Mouse (Mus musculus) brain, embryonic 14.5 days (tissue): ENCODE measurements around the gene Galnt5.

Experiments
- CTCF ChIP-seq: fragments of 200-500 bp; IDR thresholded peaks from 2 replicates; pipeline ENCODE4 v1.5.1; 2012; ENCODE audit warnings: inconsistent platforms, mild to moderate bottlenecking, moderate library complexity, borderline replicate concordance; ENCODE audit not compliant: insufficient read depth, insufficient read length; ENCODE audit errors: extremely low read depth
- POLR2A ChIP-seq: fragments of 200-500 bp; IDR thresholded peaks from 2 replicates; pipeline ENCODE4 v1.6.1; 2012; ENCODE audit warnings: mild to moderate bottlenecking, inconsistent platforms, borderline replicate concordance; ENCODE audit not compliant: poor library complexity, insufficient read depth, insufficient read length, severe bottlenecking; ENCODE audit errors: extremely low read depth

DNA sequence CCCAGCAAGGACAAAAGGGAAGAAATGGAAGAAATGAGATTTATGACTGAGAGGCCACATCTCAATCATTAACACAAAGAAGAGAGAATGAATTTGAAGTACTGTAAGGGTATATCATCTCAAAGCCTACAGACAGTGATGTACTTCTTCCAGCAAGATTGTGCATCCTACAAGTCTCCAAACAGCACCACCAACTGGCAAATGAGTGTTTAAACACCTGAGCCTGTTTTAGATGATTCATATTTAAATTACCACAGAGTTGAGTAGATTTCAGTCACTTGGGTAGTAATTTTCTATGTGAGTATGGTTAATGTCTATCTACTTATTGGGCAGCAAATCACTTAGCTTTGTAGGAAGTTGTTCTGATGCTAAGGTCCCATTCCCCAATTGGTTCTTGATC, 15.4 kb upstream of the Galnt5 start:
- no peak for TF ChIP-seq CTCF
- no peak for TF ChIP-seq POLR2A
